Mouse (Mus musculus) heart, embryonic 11.5 days (tissue): ENCODE results near the gene Mfap3. TPM values are rescaled to one million over a fixed set of nuclear protein-coding genes. Genes with fewer than 3 reads are reported as not detected.

ENCODE experiments used
- ATAC-seq: fragments of 200-750 bp; cut with Nextera tagmentation; replicated peaks from 2 replicates; pipeline ENCODE4 v1.8.0; 2017; ENCODE audit warnings: moderate library complexity; ENCODE audit not compliant: insufficient number of reproducible peaks, low FRiP score, low TSS enrichment
- H3K27ac ChIP-seq: fragments of 300-500 bp; sonication (generic); 2 replicates; pipeline ENCODE4 v1.5.1; 2014; ENCODE audit warnings: mild to moderate bottlenecking, low read depth, low read length
- H3K27me3 ChIP-seq: fragments of 300-500 bp; sonication (generic); 2 replicates; pipeline ENCODE4 v1.6.1; 2014; ENCODE audit warnings: mild to moderate bottlenecking, low read length, mixed read lengths; ENCODE audit not compliant: control insufficient read depth, insufficient read depth
- H3K36me3 ChIP-seq: fragments of 300-500 bp; sonication (generic); 2 replicates; pipeline ENCODE4 v1.6.1; 2014; ENCODE audit warnings: mild to moderate bottlenecking, low read length, moderate library complexity, mixed read lengths; ENCODE audit not compliant: control insufficient read depth, insufficient read depth
- H3K4me1 ChIP-seq: fragments of 300-500 bp; sonication (generic); 2 replicates; pipeline ENCODE4 v1.6.1; 2014; ENCODE audit warnings: low read length; ENCODE audit not compliant: control insufficient read depth, insufficient read depth
- H3K4me2 ChIP-seq: fragments of 300-500 bp; sonication (generic); 2 replicates; pipeline ENCODE4 v1.6.1; 2014; ENCODE audit warnings: mild to moderate bottlenecking, moderate library complexity
- H3K4me3 ChIP-seq: fragments of 300-500 bp; sonication (generic); 2 replicates; pipeline ENCODE4 v1.5.1; 2014; ENCODE audit warnings: low read depth, low read length
- H3K9ac ChIP-seq: fragments of 300-500 bp; sonication (generic); 2 replicates; pipeline ENCODE4 v1.6.1; 2014; ENCODE audit warnings: mild to moderate bottlenecking, low read depth, low read length, moderate library complexity
- H3K9me3 ChIP-seq: fragments of 300-500 bp; sonication (generic); replicated peaks from 2 replicates; pipeline ENCODE4 v1.6.1; 2016; ENCODE audit warnings: low read length; ENCODE audit not compliant: control insufficient read depth
- WGBS: fragments of 180-500 bp; shearing (Covaris S2); extraction: QIAGEN DNeasy Blood & Tissue Kit; methylation state at CpG from one replicate; pipeline ENCODE4 v1.1.7; 2014; ENCODE audit not compliant: insufficient replicate concordance; 5-methylcytosine and 5-hydroxymethylcytosine counted together
- polyA plus RNA-seq: library from polyadenylated mRNA; unstranded; fragments of >200 nt; fragmentation: Nextera tagmentation; extraction: Ambion mirVana; gene quantifications from 2 replicates; pipeline ENCODE4 v1.2.1, GENCODE M21; 2014

Gene Mfap3
- polyA plus RNA-seq, 1 experiment from 2014 or later = 32.7 TPM

DNA sequence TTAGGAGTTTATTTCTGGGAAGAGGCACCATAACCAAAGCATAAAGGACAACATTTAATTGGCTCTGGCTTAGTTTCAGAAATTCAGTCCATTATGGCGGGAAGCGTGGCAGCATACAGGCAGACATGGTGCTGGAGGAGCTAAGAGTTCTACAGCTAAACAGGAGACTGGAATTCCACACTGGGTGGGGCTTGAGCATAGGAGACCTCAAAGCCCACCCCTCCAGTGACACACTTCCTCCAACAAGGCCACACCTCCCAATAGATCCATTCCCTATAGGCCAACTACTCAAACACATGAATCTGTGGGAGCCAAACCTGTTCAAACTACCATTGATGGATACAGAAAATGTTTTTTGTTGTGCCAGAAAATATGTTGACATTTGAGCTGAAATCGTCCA is 2.7 kb downstream of the Mfap3 start:
- H3K4me2 ChIP-seq = no peak overlapping the region
- no peaks in the 10 kb centered on the region; the same call in 1 of the 2 replicates for H3K36me3 ChIP-seq
- H3K4me3 ChIP-seq = no peak overlapping the region
- WGBS = 93% methylated on average over 3 of the region's 3 CpGs
- no peak overlapping the region for H3K27ac ChIP-seq
- no peaks in the 10 kb centered on the region for H3K9me3 ChIP-seq
- no peak for ATAC-seq
- peaks cover 15% of the 10 kb centered on the region for H3K4me1 ChIP-seq
- H3K27me3 ChIP-seq = no peaks in the 10 kb centered on the region
- H3K9ac ChIP-seq = no peak overlapping the region

DNA sequence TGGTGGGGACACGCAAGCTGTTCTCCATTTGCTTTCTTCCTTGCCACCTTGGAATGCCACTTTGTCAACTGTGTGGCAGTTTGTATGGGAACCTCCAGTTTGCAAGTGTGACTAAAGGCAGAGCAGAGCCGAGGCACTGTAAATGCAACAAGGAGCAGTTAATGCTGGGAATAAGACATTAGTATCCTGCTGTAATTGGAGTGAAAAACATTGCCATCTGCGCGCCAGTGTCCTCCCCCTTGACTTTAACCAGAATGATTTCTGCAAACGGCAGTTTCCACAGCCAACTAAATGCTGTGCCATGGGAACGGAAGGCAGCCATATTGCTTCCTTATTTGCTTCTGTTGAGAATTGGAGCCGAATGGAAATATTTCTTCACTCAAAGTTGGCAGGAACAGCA is 3.6 kb downstream of the Mfap3 start:
- 0 out of 2 replicates have a peak overlapping the region, but pooled peaks have one; percentile 15 for H3K27ac ChIP-seq
- WGBS = 89% methylated on average over 7 of the region's 7 CpGs

DNA sequence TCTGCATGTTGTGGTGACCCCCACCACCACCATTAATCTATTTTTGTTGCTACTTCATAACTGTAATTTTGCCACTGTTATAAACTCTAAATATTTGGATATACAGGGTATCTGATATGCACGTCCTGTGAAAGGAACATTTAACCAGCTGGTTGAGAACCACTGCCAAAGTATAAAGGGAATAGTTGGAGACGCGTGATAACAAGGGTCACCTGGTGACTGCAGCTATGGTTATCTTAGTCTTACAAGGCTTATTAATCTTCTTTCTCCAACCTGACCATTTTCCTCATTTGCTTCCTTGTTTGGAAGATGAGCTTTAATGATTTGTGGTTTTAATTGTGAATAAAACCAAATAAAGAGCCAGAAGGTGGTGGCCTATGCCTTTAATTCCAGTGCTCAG is 5.0 kb downstream of the Mfap3 start:
- no peaks in the 10 kb centered on the region; the same call in 1 of the 2 replicates for H3K36me3 ChIP-seq
- H3K9me3 ChIP-seq = no peaks in the 10 kb centered on the region
- H3K27me3 ChIP-seq = no peaks in the 10 kb centered on the region
- H3K4me2 ChIP-seq = no peak overlapping the region
- ATAC-seq = no peak
- WGBS = 88% methylated on average over 3 of the region's 3 CpGs
- H3K27ac ChIP-seq = no peak overlapping the region
- H3K9ac ChIP-seq = no peak overlapping the region
- peaks cover 6% of the 10 kb centered on the region; the same call in 1 of the 2 replicates for H3K4me1 ChIP-seq
- H3K4me3 ChIP-seq = no peak overlapping the region

More for the DNA sequence above, 3.6 kb downstream of the Mfap3 start:
- no peak overlapping the region for H3K9ac ChIP-seq
- no peaks in the 10 kb centered on the region; the same call in 1 of the 2 replicates for H3K36me3 ChIP-seq
- H3K4me1 ChIP-seq = peaks cover 12% of the 10 kb centered on the region
- no peaks in the 10 kb centered on the region for H3K27me3 ChIP-seq
- H3K4me2 ChIP-seq = no peak overlapping the region
- no peaks in the 10 kb centered on the region for H3K9me3 ChIP-seq
- no peak for ATAC-seq
- no peak overlapping the region for H3K4me3 ChIP-seq

DNA sequence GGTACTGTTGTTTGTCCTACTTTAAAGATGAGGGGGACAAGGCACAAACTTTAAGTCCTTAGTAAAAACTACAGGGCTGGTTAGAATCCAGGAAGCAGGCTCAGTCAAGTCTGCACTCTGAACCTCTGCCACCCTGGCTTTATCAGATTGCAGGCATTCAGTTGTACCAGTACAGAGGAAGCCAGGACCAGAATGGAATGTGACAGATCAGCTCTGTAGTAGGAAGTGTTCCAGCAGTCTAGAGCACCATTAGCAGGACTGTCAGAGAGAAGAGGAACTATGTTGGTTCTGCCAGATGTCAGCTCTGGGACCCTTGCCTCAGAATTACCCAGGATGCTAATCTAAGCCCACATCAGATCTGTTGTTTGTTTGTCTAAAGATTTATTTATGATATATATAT is 6.1 kb downstream of the Mfap3 start:
- Histone ChIP-seq H3K36me3 (no peaks in the 10 kb centered on the region; the same call in 1 of the 2 replicates), H3K4me2 (no peak overlapping the region), H3K9ac (no peak overlapping the region), H3K27ac (no peak overlapping the region), H3K4me3 (no peak overlapping the region), H3K4me1 (peaks cover 6% of the 10 kb centered on the region; the same call in 1 of the 2 replicates), H3K9me3 (no peaks in the 10 kb centered on the region), H3K27me3 (no peaks in the 10 kb centered on the region)
- ATAC-seq = no peak

DNA sequence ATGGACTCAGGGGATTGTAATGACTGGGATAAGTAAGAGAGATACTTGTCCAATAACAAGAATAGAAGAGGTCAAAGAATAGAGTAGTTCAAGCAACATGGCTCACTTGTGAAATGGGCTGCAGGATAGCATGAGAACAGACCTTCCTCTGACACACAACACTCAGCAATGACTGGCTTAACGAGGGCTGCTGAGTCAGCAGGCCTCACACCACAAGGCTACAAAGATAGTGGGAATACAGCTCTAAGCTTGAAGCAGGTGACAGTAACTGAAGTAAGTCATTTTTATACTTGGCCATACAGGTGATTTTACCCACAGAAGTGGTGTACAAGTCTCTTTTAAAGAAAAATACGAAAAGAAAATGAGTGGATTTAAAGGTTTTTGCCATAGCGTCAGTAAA is 7.4 kb downstream of the Mfap3 start:
- Histone ChIP-seq H3K9ac (no peak overlapping the region), H3K9me3 (no peaks in the 10 kb centered on the region), H3K27me3 (no peaks in the 10 kb centered on the region), H3K4me2 (no peak overlapping the region), H3K4me3 (no peak overlapping the region), H3K4me1 (peaks cover 6% of the 10 kb centered on the region; the same call in 1 of the 2 replicates), H3K27ac (no peak overlapping the region), H3K36me3 (no peaks in the 10 kb centered on the region; the same call in 1 of the 2 replicates)
- WGBS = 77% methylated on average over 3 of the region's 3 CpGs
- ATAC-seq = no peak

DNA sequence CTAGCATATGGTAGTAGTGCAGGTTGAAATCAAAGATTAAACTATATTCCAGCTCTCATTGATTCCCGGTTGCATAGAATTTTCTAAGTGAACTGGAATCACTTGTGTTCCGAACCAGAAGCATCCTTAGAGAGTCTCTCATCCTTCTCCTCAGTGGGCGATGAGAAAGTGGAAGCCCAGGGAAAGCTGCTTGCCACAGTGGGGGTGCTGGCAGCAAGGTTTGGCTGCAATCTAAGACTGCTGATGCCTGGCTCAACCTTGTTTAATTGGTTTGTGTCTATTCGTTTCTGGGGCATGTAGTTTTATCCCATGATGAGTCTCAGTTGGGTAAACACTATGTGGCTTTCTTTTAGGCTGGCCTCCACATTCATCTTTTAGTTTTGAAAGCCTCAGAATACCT is 9.0 kb downstream of the Mfap3 start:
- peaks cover 3% of the 10 kb centered on the region; the same call in 1 of the 2 replicates for H3K36me3 ChIP-seq
- no peak for ATAC-seq
- H3K4me2 ChIP-seq = no peak overlapping the region
- no peaks in the 10 kb centered on the region for H3K9me3 ChIP-seq
- no peak overlapping the region for H3K9ac ChIP-seq
- peaks cover 6% of the 10 kb centered on the region; the same call in 1 of the 2 replicates for H3K4me1 ChIP-seq
- H3K27ac ChIP-seq = no peak overlapping the region
- H3K27me3 ChIP-seq = no peaks in the 10 kb centered on the region
- 84% methylated on average over 4 of the region's 4 CpGs for WGBS
- no peak overlapping the region for H3K4me3 ChIP-seq

DNA sequence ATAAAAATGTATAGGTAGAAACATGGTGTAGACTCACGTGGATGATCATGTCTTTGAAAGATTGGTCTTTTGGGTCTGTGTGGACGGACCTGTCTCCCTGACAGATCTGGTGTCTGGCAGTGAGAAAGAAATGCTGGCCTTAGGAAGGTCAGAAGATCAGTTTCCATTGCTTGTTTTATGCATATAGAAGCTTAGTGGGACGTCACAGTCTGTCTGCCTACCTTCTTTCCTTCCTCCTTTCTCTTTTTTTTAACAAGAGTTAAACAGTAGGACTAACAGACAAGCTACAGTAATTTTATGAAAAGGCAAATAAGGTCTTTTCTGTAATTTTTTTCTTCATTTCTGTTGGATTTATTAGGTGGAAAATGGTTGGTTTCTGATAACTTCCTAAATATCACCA is 10.6 kb downstream of the Mfap3 start:
- Histone ChIP-seq H3K9me3 (no peaks in the 10 kb centered on the region), H3K9ac (no peak overlapping the region), H3K27me3 (no peaks in the 10 kb centered on the region), H3K4me1 (peaks cover 6% of the 10 kb centered on the region; the same call in 1 of the 2 replicates), H3K27ac (no peak overlapping the region), H3K4me3 (no peak overlapping the region), H3K4me2 (no peak overlapping the region), H3K36me3 (peaks cover 3% of the 10 kb centered on the region; the same call in 1 of the 2 replicates)
- no peak for ATAC-seq
- WGBS = 84% methylated on average over 3 of the region's 3 CpGs

DNA sequence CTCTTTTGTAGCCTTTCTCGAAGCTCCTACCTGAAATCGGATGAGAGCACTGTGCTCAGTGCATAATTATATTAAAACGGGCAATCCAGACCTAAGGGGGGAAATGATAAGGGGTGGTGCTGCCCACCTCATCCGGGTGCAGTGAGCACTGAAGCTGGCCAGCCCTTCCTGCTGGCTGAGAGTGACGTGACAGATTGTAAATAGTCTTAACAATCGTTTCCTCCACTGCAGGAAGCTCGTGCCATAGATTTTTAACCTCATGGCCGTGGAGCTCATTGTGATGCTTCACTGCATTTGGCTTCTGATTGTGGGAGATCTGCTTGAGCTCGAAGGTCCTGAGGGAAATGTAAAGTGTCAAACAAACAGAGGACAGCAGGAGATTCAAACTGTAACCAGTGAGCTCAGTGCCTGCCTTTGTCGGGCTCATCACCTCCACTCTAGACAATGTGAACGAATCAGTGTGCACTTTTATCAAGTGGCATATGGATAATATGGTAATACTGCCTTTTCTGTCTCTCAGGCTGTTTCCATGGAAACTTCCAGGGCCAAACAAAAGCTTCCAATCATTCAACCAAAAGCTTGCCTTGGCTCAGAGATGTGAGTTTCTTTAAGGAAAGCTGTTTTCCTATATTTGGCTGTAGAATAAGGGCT is 13.0 kb downstream of the Mfap3 start:
- ATAC-seq = no peak
- Histone ChIP-seq H3K4me2 (no peak overlapping the region), H3K4me1 (no peaks in the 10 kb centered on the region), H3K36me3 (peaks cover 3% of the 10 kb centered on the region; the same call in 1 of the 2 replicates), H3K9ac (no peak overlapping the region), H3K4me3 (no peak overlapping the region), H3K27me3 (no peaks in the 10 kb centered on the region), H3K27ac (peak overlapping the region; percentile 60), H3K9me3 (no peaks in the 10 kb centered on the region)
- WGBS = 56% methylated on average over 11 of the region's 11 CpGs

DNA sequence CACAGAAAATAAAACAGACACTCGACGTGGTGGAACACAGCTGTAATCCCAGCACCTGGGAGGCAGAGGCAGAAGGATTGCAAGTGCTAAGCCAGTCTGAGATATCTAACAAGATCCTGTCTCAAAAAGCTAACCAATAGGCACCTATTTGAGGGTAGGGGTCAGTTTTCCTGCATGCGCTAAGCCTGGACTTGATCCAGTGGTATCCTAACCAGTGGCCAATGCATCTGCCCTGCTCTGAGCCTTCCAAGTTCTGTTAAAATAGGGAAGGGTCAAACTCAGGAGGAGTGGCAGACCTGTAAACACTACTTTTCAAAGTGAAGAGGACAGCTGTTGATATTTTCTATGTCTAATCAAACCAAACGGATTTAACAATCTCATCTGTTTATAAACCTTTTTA is 13.8 kb downstream of the Mfap3 start:
- WGBS = 93% methylated on average over 4 of the region's 4 CpGs
- Histone ChIP-seq H3K4me3 (no peak overlapping the region), H3K36me3 (peaks cover 3% of the 10 kb centered on the region; the same call in 1 of the 2 replicates), H3K9ac (no peak overlapping the region), H3K27me3 (no peaks in the 10 kb centered on the region), H3K27ac (no peak overlapping the region; the same call in 1 of the 2 replicates), H3K4me1 (no peaks in the 10 kb centered on the region), H3K4me2 (no peak overlapping the region), H3K9me3 (no peaks in the 10 kb centered on the region)
- no peak for ATAC-seq
